Mouse (Mus musculus) embryonic facial prominence, embryonic 10.5 days (tissue): ENCODE results near the gene Ryr2. TPM values are rescaled to one million over a fixed set of nuclear protein-coding genes. Genes with fewer than 3 reads are reported as not detected.

Source experiments
- DNase-seq: peaks from one replicate; pipeline ENCODE4 v3.0.0-alpha.2; 2017; ENCODE audit warnings: low spot score
- H3K27ac ChIP-seq: fragments of 300-500 bp; sonication (generic); replicated peaks from 2 replicates; pipeline ENCODE4 v1.5.1; 2016; ENCODE audit warnings: mild to moderate bottlenecking
- H3K27me3 ChIP-seq: fragments of 300-500 bp; sonication (generic); replicated peaks from 2 replicates; pipeline ENCODE4 v1.6.1; 2016; ENCODE audit warnings: low read depth, mild to moderate bottlenecking; ENCODE audit not compliant: poor library complexity, severe bottlenecking
- H3K36me3 ChIP-seq: fragments of 300-500 bp; sonication (generic); replicated peaks from 2 replicates; pipeline ENCODE4 v1.6.1; 2016; ENCODE audit warnings: mild to moderate bottlenecking, moderate library complexity
- H3K4me1 ChIP-seq: fragments of 300-500 bp; sonication (generic); 2 replicates; pipeline ENCODE4 v1.6.1; 2016
- H3K4me3 ChIP-seq: fragments of 300-500 bp; sonication (generic); 2 replicates; pipeline ENCODE4 v1.5.1; 2016; ENCODE audit warnings: mild to moderate bottlenecking, moderate library complexity
- H3K9me3 ChIP-seq: fragments of 300-500 bp; sonication (generic); 2 replicates; pipeline ENCODE4 v1.6.1; 2016; ENCODE audit warnings: mild to moderate bottlenecking
- WGBS: fragments of 180-500 bp; shearing (Covaris S2); methylation state at CpG from one replicate; pipeline ENCODE4 v1.1.7; 2016; 5-methylcytosine and 5-hydroxymethylcytosine counted together
- polyA plus RNA-seq: library from polyadenylated mRNA; unstranded; fragments of >200 nt; fragmentation: Nextera tagmentation; extraction: Ambion mirVana; gene quantifications from 2 replicates; pipeline ENCODE4 v1.2.1, GENCODE M21; 2016

Gene Ryr2
- polyA plus RNA-seq, 1 experiment from 2014 or later, result 0.14 TPM

GRCm38 (mm10) chr13:12083443-12084111 is 23.2 kb downstream of the Ryr2 start:
- no peaks in the 10 kb centered on the region for H3K27me3 ChIP-seq

DNA sequence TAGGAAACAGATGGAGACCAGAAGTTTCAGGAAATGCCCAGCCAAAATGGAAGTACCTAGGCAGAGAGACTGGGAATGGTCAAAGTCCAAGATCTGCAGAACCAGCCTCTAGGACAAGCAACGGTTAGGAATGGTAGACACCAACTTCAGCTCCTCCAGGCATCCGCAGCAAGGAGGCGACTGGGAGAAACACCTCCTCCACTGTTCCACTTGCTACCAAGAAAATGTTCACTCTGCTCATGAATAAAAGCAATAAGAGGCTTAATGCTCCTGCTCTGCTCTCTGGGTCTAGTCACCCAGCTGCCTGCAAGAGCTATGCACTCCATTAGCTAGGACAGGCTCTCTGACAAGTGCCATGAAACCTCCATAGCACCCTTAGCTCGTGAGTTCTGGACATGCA is 26.2 kb downstream of the Ryr2 start:
- no peak overlapping the region for H3K4me3 ChIP-seq
- DNase-seq, result no peak
- H3K9me3 ChIP-seq, result no peaks in the 10 kb centered on the region
- 85% methylated on average over 4 of the region's 4 CpGs for WGBS
- H3K36me3 ChIP-seq, result no peaks in the 10 kb centered on the region
- H3K4me1 ChIP-seq, result no peaks in the 10 kb centered on the region
- H3K27ac ChIP-seq, result no peak overlapping the region
- H3K27me3 ChIP-seq, result no peaks in the 10 kb centered on the region

More at GRCm38 (mm10) chr13:12083443-12084111, 23.2 kb downstream of the Ryr2 start:
- Histone ChIP-seq H3K4me1 (no peaks in the 10 kb centered on the region), H3K4me3 (no peak overlapping the region), H3K9me3 (no peaks in the 10 kb centered on the region), H3K27ac (no peak overlapping the region), H3K36me3 (no peaks in the 10 kb centered on the region)
- WGBS, result 67% methylated on average over 10 of the region's 10 CpGs
- DNase-seq, result no peak

GRCm38 (mm10) chr13:12079536-12079935 is 27.2 kb downstream of the Ryr2 start:
- DNase-seq, result no peak
- Histone ChIP-seq H3K4me3 (no peak overlapping the region), H3K27me3 (no peaks in the 10 kb centered on the region), H3K4me1 (no peaks in the 10 kb centered on the region), H3K27ac (no peak overlapping the region), H3K9me3 (no peaks in the 10 kb centered on the region), H3K36me3 (no peaks in the 10 kb centered on the region)
- WGBS, result 83% methylated on average over 4 of the region's 4 CpGs

GRCm38 (mm10) chr13:12074897-12075296 is 31.8 kb downstream of the Ryr2 start:
- Histone ChIP-seq H3K9me3 (no peaks in the 10 kb centered on the region), H3K27me3 (no peaks in the 10 kb centered on the region), H3K27ac (no peak overlapping the region), H3K4me3 (no peak overlapping the region), H3K36me3 (no peaks in the 10 kb centered on the region), H3K4me1 (peaks cover 12% of the 10 kb centered on the region)
- WGBS, result 92% methylated on average over 6 of the region's 6 CpGs
- no peak for DNase-seq

DNA sequence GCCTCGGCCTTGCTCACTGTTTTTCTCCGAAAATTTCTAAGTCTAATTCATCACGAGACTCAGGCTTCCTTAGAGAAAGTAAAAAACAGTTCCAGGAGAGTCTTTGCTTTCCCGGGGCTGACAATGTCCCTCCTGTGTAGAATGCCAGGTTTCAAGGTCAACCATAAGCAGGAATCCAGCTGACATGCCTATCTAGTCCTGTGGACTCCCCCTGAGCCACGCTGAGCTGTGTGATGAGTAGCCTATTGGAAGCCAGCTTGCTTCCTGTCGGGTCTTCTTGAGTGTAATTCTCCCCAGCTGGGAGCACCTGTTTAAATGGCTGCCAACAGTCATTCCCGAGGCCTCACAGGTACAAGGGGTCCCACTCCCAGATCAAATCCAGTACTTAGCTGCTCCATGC is 34.2 kb downstream of the Ryr2 start:
- 61% methylated on average over 7 of the region's 7 CpGs for WGBS
- no peaks in the 10 kb centered on the region for H3K9me3 ChIP-seq
- peaks cover 12% of the 10 kb centered on the region for H3K4me1 ChIP-seq
- no peak for DNase-seq
- H3K27ac ChIP-seq, result no peak overlapping the region
- no peaks in the 10 kb centered on the region for H3K27me3 ChIP-seq
- no peaks in the 10 kb centered on the region for H3K36me3 ChIP-seq
- no peak overlapping the region for H3K4me3 ChIP-seq

- no peaks in the 10 kb centered on the region for H3K36me3 ChIP-seq
- 33% methylated on average over 3 of the region's 3 CpGs for WGBS
- no peak for DNase-seq
These were observed 34.6 kb downstream of the Ryr2 start for GRCm38 (mm10) chr13:12072112-12072511.

GRCm38 (mm10) chr13:12070157-12071129 is 36.3 kb downstream of the Ryr2 start:
- H3K27ac ChIP-seq, result no peak overlapping the region
- no peak for DNase-seq
- H3K4me3 ChIP-seq, result no peak overlapping the region
- H3K9me3 ChIP-seq, result no peaks in the 10 kb centered on the region
- H3K4me1 ChIP-seq, result peaks cover 12% of the 10 kb centered on the region
- WGBS, result 77% methylated on average over 14 of the region's 14 CpGs
- no peaks in the 10 kb centered on the region for H3K36me3 ChIP-seq
- H3K27me3 ChIP-seq, result no peaks in the 10 kb centered on the region

More at GRCm38 (mm10) chr13:12072112-12072511, 34.6 kb downstream of the Ryr2 start:
- no peak overlapping the region for H3K4me3 ChIP-seq
- no peaks in the 10 kb centered on the region for H3K9me3 ChIP-seq
- no peaks in the 10 kb centered on the region for H3K27me3 ChIP-seq
- peaks cover 12% of the 10 kb centered on the region for H3K4me1 ChIP-seq
- no peak overlapping the region for H3K27ac ChIP-seq

DNA sequence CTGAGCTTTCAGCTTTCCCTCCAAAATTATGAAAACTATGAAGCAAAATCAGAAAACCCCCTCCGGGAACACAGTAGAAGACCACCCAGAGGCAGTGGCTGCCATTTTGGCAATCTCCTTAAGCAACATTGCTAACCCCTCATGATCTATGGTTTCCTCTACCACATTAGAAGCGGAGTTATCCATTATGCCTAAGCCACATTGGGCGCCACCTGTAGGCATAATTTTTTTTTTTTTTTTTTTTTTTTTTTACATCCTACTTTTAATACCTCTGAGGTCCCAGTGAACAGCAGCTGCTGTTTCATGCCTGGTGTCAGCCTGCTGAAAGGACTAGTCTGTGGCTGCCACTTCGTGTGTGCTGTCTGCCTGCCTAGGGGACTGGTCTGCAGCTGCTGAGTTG is 42.2 kb downstream of the Ryr2 start:
- WGBS, result 82% methylated on average over 4 of the region's 4 CpGs
- no peak overlapping the region for H3K27ac ChIP-seq
- H3K36me3 ChIP-seq, result no peaks in the 10 kb centered on the region
- H3K9me3 ChIP-seq, result no peaks in the 10 kb centered on the region
- H3K4me3 ChIP-seq, result no peak overlapping the region
- H3K4me1 ChIP-seq, result no peaks in the 10 kb centered on the region
- no peaks in the 10 kb centered on the region for H3K27me3 ChIP-seq
- no peak for DNase-seq

DNA sequence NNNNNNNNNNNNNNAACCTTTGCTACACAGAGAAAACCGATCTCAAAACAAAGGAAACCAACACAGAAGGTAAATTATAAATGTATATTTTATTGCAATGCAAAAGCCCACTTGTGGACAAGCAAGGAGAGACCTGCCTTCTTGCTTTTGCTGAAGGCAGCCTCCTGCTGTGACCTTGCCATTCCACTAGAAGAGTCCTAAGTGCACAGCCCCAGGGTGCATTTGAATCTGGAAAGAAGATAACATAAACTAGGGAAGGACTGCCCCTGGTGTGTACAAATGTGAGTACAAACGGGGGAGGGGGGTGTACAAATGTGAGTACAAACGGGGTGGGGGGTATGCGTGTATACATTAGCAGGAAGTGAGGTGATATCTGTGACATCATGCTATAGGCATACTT is 43.2 kb downstream of the Ryr2 start:
- Histone ChIP-seq H3K27me3 (no peaks in the 10 kb centered on the region), H3K9me3 (no peaks in the 10 kb centered on the region), H3K36me3 (no peaks in the 10 kb centered on the region), H3K4me3 (no peak overlapping the region), H3K4me1 (no peaks in the 10 kb centered on the region), H3K27ac (no peak overlapping the region)
- WGBS, result 78% methylated on average over 4 of the region's 4 CpGs
- DNase-seq, result no peak

GRCm38 (mm10) chr13:12057357-12057771 is 49.4 kb downstream of the Ryr2 start:
- Histone ChIP-seq H3K9me3 (no peaks in the 10 kb centered on the region), H3K27me3 (no peaks in the 10 kb centered on the region), H3K4me1 (peaks cover 5% of the 10 kb centered on the region; the same call in 1 of the 2 replicates), H3K36me3 (no peaks in the 10 kb centered on the region), H3K4me3 (no peak overlapping the region), H3K27ac (no peak overlapping the region)
- DNase-seq, result peak; percentile 43
- WGBS, result 41% methylated on average over 8 of the region's 8 CpGs

- no peak overlapping the region for H3K4me3 ChIP-seq
- no peak for DNase-seq
- no peaks in the 10 kb centered on the region for H3K27me3 ChIP-seq
- no peaks in the 10 kb centered on the region for H3K36me3 ChIP-seq
- H3K27ac ChIP-seq, result no peak overlapping the region
- 83% methylated on average over 1 of the region's 1 CpGs for WGBS
- peaks cover 5% of the 10 kb centered on the region; the same call in 1 of the 2 replicates for H3K4me1 ChIP-seq
- no peaks in the 10 kb centered on the region for H3K9me3 ChIP-seq
These were observed 50.8 kb downstream of the Ryr2 start for GRCm38 (mm10) chr13:12055913-12056312.

- Histone ChIP-seq H3K4me1 (peaks cover 5% of the 10 kb centered on the region; the same call in 1 of the 2 replicates), H3K9me3 (no peaks in the 10 kb centered on the region), H3K27me3 (no peaks in the 10 kb centered on the region), H3K36me3 (no peaks in the 10 kb centered on the region), H3K4me3 (no peak overlapping the region), H3K27ac (no peak overlapping the region)
- no peak for DNase-seq
- 94% methylated on average over 3 of the region's 3 CpGs for WGBS
These were observed 52.8 kb downstream of the Ryr2 start for GRCm38 (mm10) chr13:12053910-12054309.

DNA sequence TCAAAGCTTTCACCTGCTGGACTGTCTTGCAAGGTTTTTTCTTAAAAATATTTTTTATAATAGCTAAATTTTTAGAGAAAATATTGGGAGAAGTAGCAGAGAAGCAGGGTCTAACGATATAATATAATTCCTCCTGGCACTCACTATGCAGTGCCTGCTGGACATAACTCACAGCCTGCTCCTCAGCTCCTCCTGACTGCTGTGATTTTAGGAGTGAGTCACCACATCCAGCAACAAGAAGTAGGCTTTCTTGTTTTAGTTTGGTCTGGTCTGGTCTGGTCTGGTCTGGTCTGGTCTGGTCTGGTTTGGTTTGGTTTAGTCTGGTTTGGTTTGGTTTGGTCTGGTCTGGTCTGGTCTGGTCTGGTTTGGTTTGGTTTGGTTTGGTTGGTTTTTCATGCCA is 55.9 kb downstream of the Ryr2 start:
- Histone ChIP-seq H3K9me3 (no peaks in the 10 kb centered on the region), H3K27me3 (no peaks in the 10 kb centered on the region), H3K36me3 (no peaks in the 10 kb centered on the region), H3K27ac (no peak overlapping the region), H3K4me1 (no peaks in the 10 kb centered on the region), H3K4me3 (no peak overlapping the region)
- 91% methylated on average over 1 of the region's 1 CpGs for WGBS
- no peak for DNase-seq
